Mouse (Mus musculus): ENCODE measurements at regions not wholly inside any gene's neighbourhood (a gene's known extent, or its start where the extent isn't known, plus 50 kb on each side); places are given as distances from the start of the nearest gene placed in this dataset.

- Histone ChIP-seq H3K9ac (ENCODE audit: low read depth, low read length) (no peak overlapping the region), H3K9me3 (ENCODE audit: control insufficient read depth, low read length) (peaks cover 2% of the 10 kb centered on the region; the same call in 1 of the 2 replicates), H3K36me3 (ENCODE audit: control insufficient read depth, insufficient read depth, low read length) (no peaks in the 10 kb centered on the region), H3K27ac (ENCODE audit: low read depth, low read length) (no peak overlapping the region), H3K27me3 (replicated peaks; ENCODE audit: control insufficient read depth, insufficient read depth, low read length) (no peaks in the 10 kb centered on the region), H3K4me3 (ENCODE audit: low read length) (no peak overlapping the region), H3K4me2 (ENCODE audit: low read length) (no peak overlapping the region), H3K4me1 (ENCODE audit: control insufficient read depth, insufficient read depth, low read depth, low read length) (no peaks in the 10 kb centered on the region)
- ATAC-seq, result no peak
- 72% methylated on average over 7 of the region's 7 CpGs for WGBS
These were observed 110.2 kb downstream of the Olfr164 start for GRCm38 (mm10) chr16:19203681-19204080.

- no peaks in the 10 kb centered on the region for H3K36me3 ChIP-seq (ENCODE audit: control insufficient read depth, insufficient read depth, low read length)
- H3K27me3 ChIP-seq (replicated peaks; ENCODE audit: control insufficient read depth, insufficient read depth, low read length), result no peaks in the 10 kb centered on the region
- no peak overlapping the region for H3K4me2 ChIP-seq (ENCODE audit: low read length)
- H3K9me3 ChIP-seq (ENCODE audit: control insufficient read depth, low read length), result no peaks in the 10 kb centered on the region; the same call in 1 of the 2 replicates
- no peak overlapping the region for H3K27ac ChIP-seq (ENCODE audit: low read depth, low read length)
- no peak overlapping the region for H3K4me3 ChIP-seq (ENCODE audit: low read length)
- WGBS, result 71% methylated on average over 2 of the region's 2 CpGs
- ATAC-seq, result no peak
- no peaks in the 10 kb centered on the region for H3K4me1 ChIP-seq (ENCODE audit: control insufficient read depth, insufficient read depth, low read depth, low read length)
- no peak overlapping the region for H3K9ac ChIP-seq (ENCODE audit: low read depth, low read length)
These were observed 112.9 kb downstream of the Olfr164 start for GRCm38 (mm10) chr16:19200977-19201376.

DNA sequence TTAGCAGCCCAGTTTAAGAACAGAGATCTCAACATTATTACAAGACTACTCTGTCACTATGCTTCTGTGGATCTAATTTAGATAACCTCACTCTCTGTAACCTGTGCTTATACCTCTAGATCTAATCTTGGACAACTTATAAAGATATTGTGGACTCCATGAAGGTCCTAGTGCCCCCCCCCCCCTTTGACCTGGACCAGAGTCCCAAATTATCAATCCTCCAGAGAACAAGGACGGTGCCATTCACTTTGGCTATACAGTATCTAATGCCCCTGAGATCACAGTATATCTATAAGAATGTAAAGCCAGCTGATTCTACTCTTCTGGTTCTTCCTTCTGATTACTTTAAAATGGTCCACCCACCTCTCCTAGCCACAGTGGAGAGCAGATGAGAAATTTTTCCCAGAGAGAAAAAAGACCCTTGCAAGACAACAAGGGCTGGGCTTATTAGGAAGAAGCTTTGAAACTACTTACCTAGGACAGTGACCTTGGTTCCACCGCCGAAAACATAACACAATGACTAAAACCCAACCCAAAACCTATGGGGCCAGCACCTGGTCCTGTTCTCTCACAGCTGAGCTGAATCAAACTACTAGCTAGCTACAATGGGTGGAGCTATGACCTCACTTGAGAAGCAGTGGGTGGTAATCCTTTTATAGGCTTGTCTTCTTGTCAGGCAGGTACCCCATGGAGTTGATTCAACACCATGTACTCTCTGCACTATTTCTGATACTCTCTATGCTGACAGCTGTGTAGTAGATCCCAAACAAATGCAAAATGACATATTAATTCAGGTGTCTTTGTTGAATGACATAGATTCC, 113.9 kb downstream of the Olfr164 start:
- Histone ChIP-seq H3K4me2 (ENCODE audit: low read length) (no peak overlapping the region), H3K36me3 (ENCODE audit: control insufficient read depth, insufficient read depth, low read length) (no peaks in the 10 kb centered on the region), H3K9me3 (ENCODE audit: control insufficient read depth, low read length) (no peaks in the 10 kb centered on the region; the same call in 1 of the 2 replicates), H3K4me1 (ENCODE audit: control insufficient read depth, insufficient read depth, low read depth, low read length) (no peaks in the 10 kb centered on the region), H3K4me3 (ENCODE audit: low read length) (no peak overlapping the region), H3K27ac (ENCODE audit: low read depth, low read length) (no peak overlapping the region), H3K9ac (ENCODE audit: low read depth, low read length) (no peak overlapping the region), H3K27me3 (replicated peaks; ENCODE audit: control insufficient read depth, insufficient read depth, low read length) (no peaks in the 10 kb centered on the region)
- no peak for ATAC-seq
- WGBS, result 88% methylated on average over 3 of the region's 3 CpGs

GRCm38 (mm10) chr16:19198539-19199385, 115.1 kb downstream of the Olfr164 start:
- Histone ChIP-seq H3K4me3 (ENCODE audit: low read length) (no peak overlapping the region), H3K36me3 (ENCODE audit: control insufficient read depth, insufficient read depth, low read length) (no peaks in the 10 kb centered on the region), H3K27ac (ENCODE audit: low read depth, low read length) (no peak overlapping the region), H3K27me3 (replicated peaks; ENCODE audit: control insufficient read depth, insufficient read depth, low read length) (no peaks in the 10 kb centered on the region), H3K9ac (ENCODE audit: low read depth, low read length) (no peak overlapping the region), H3K4me2 (ENCODE audit: low read length) (no peak overlapping the region), H3K9me3 (ENCODE audit: control insufficient read depth, low read length) (no peaks in the 10 kb centered on the region), H3K4me1 (ENCODE audit: control insufficient read depth, insufficient read depth, low read depth, low read length) (no peaks in the 10 kb centered on the region)
- ATAC-seq, result no peak
- WGBS, result 77% methylated on average over 6 of the region's 6 CpGs

DNA sequence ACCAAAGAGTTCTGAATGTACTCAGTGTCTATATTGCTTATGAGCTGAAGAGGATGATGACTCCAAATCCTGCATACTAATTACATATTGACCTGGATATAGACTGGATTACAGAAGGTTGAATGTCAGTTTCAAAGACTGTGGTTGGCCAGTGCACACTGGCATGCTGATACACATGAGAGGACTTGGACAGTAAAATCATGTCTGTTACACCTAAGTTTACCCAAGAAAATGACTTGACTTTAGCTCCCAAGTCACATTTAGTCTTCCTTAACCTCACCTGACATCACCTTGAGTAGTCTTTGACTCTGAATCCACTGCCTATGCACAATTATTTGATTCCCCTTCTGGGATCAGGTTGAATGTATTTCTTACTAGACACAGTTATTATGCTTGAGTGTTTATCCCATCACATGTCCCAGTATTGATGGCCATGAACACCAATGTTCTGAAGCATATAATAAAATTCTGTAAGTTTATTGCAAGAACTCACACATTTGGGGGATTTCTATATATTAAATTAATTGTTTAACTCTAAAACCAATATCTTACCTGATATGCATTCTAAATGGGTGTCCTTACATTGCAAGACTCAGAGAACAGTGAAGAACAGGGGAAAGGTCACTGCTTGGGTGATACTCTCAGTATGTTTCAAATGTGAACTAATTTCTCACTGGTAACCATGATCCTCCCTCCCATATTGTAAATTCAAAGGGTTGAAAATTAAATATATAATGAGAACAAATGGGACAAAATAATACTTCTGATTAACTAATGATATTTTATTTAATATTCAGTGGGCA, 116.0 kb downstream of the Olfr164 start:
- no peaks in the 10 kb centered on the region for H3K9me3 ChIP-seq (ENCODE audit: control insufficient read depth, low read length)
- H3K4me1 ChIP-seq (ENCODE audit: control insufficient read depth, insufficient read depth, low read depth, low read length), result no peaks in the 10 kb centered on the region
- no peak for ATAC-seq
- no peak overlapping the region for H3K4me2 ChIP-seq (ENCODE audit: low read length)
- no peaks in the 10 kb centered on the region for H3K27me3 ChIP-seq (replicated peaks; ENCODE audit: control insufficient read depth, insufficient read depth, low read length)
- H3K9ac ChIP-seq (ENCODE audit: low read depth, low read length), result no peak overlapping the region
- H3K27ac ChIP-seq (ENCODE audit: low read depth, low read length), result no peak overlapping the region
- no peak overlapping the region for H3K4me3 ChIP-seq (ENCODE audit: low read length)
- no peaks in the 10 kb centered on the region for H3K36me3 ChIP-seq (ENCODE audit: control insufficient read depth, insufficient read depth, low read length)

- Histone ChIP-seq H3K36me3 (ENCODE audit: control insufficient read depth, insufficient read depth, low read length) (no peaks in the 10 kb centered on the region), H3K4me3 (ENCODE audit: low read length) (no peak overlapping the region), H3K9ac (ENCODE audit: low read depth, low read length) (no peak overlapping the region), H3K4me2 (ENCODE audit: low read length) (no peak overlapping the region), H3K27me3 (replicated peaks; ENCODE audit: control insufficient read depth, insufficient read depth, low read length) (no peaks in the 10 kb centered on the region), H3K4me1 (ENCODE audit: control insufficient read depth, insufficient read depth, low read depth, low read length) (no peaks in the 10 kb centered on the region), H3K9me3 (ENCODE audit: control insufficient read depth, low read length) (no peaks in the 10 kb centered on the region), H3K27ac (ENCODE audit: low read depth, low read length) (no peak overlapping the region)
- no peak for ATAC-seq
- 85% methylated on average over 2 of the region's 2 CpGs for WGBS
These were observed 128.2 kb downstream of the Olfr164 start for GRCm38 (mm10) chr16:19185434-19186256.

DNA sequence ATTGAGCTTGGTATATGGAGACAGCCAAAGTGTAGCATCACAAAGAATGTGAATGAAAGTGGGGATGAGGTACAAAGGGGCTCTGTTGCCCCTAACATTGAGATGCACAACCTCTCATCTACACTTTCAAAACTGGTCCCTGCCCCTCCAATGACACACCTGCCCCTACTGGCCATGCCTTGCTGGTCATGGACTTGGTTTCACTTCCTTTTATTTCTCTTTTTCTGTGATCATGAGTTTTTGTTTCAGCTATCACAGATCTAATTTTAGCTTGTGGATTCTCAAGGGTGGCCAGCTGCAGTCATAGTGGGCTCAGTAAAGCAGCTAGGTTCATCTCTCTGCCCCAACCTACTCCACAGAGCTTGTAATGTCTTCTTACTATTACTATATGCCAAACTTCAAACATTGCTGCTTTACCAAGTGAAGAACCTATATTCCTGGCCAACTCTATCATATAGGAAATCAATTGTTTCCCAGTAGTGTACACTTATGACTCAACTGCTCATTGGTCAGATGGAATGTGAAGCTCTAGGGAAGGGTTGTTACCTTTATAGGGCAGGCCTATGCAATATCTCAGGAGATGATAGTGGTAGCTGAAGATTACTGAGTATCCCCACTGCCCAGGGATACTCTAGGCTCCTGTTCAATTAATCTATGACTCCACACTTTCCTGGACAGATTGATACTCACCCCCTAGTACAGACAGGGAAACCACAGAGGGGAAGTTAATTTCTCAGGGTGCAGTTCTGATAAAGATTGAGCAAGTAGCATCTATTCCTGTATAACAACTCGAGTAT, 134.5 kb downstream of the Olfr164 start:
- Histone ChIP-seq H3K4me3 (ENCODE audit: low read length) (no peak overlapping the region), H3K36me3 (ENCODE audit: control insufficient read depth, insufficient read depth, low read length) (no peaks in the 10 kb centered on the region), H3K27ac (ENCODE audit: low read depth, low read length) (no peak overlapping the region), H3K27me3 (replicated peaks; ENCODE audit: control insufficient read depth, insufficient read depth, low read length) (no peaks in the 10 kb centered on the region), H3K4me1 (ENCODE audit: control insufficient read depth, insufficient read depth, low read depth, low read length) (no peaks in the 10 kb centered on the region), H3K4me2 (ENCODE audit: low read length) (no peak overlapping the region), H3K9ac (ENCODE audit: low read depth, low read length) (no peak overlapping the region), H3K9me3 (ENCODE audit: control insufficient read depth, low read length) (no peaks in the 10 kb centered on the region)
- WGBS, result 21% methylated on average over 1 of the region's 1 CpGs
- ATAC-seq, result no peak

GRCm38 (mm10) chr16:19153046-19153445, 160.8 kb downstream of the Olfr164 start:
- WGBS, result 59% methylated on average over 2 of the region's 2 CpGs
- ATAC-seq, result no peak

More at GRCm38 (mm10) chr16:19153046-19153445, 160.8 kb downstream of the Olfr164 start:
- Histone ChIP-seq H3K4me2 (ENCODE audit: low read length) (no peak overlapping the region), H3K9me3 (ENCODE audit: control insufficient read depth, low read length) (no peaks in the 10 kb centered on the region), H3K27me3 (replicated peaks; ENCODE audit: control insufficient read depth, insufficient read depth, low read length) (no peaks in the 10 kb centered on the region), H3K9ac (ENCODE audit: low read depth, low read length) (no peak overlapping the region), H3K36me3 (ENCODE audit: control insufficient read depth, insufficient read depth, low read length) (no peaks in the 10 kb centered on the region), H3K4me3 (ENCODE audit: low read length) (no peak overlapping the region), H3K27ac (ENCODE audit: low read depth, low read length) (no peak overlapping the region), H3K4me1 (ENCODE audit: control insufficient read depth, insufficient read depth, low read depth, low read length) (no peaks in the 10 kb centered on the region)
